Mouse (Mus musculus) testis, postnatal 14 days (tissue): Measurements from ENCODE around the gene Odc1.
A peak's percentile ranks its signal among the peaks of the same experiment; 100 is the strongest.
"Not testable (repeated sequence)": the region's sequence is repeated elsewhere in the genome, so short reads cannot be mapped to it uniquely, and the experiment has no call there.

Source experiments
- DNase-seq: peaks from one replicate; pipeline ENCODE4 v3.0.0; 2021; ENCODE audit warnings: low spot score

Gene Odc1

DNA sequence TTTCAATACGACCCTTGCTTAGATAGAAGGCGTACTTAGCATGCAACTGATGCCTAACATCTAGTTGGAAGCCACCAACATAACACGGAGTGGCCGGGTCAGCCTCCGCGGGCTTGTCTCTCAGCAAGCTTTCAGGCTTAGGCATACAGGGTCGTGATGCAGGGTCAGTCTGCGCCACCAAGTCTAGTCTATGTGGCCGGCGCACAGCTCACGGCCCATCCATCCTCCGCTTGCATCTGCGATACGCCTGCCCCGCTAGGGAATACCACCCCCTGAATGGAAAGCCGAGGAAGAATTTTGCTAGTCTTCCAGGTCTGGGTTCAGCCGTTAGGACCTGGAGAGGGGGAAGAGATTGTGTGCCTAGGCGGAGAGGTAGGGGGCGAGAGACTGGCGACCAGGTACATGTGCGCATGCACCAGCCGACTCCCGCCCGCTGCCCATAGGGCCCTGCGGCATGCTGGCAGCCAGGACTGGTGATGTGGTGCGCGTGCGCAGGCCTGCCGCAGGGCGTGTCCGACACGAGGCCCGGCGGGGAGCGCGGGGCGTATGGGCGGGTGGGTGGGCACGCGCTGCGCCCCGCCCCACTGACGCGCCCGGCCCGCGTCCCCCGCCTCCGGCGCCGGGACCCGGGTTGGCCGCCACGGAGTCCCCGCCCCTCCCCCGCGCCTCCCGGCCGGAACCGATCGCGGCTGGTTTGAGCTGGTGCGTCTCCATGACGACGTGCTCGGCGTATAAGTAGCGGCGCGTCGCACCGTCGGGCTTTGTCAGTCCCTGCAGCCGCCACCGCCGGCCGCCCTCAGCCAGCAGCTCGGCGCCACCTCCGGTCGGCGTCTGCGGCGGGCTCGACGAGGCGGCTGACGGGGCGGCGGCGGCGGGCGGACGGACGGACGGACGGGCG, at the start of gene Odc1:
Gene Odc1 (plus strand): TSS at position 586 of the 898 bp plus-strand sequence.
- peak; percentile 96 for DNase-seq

DNA sequence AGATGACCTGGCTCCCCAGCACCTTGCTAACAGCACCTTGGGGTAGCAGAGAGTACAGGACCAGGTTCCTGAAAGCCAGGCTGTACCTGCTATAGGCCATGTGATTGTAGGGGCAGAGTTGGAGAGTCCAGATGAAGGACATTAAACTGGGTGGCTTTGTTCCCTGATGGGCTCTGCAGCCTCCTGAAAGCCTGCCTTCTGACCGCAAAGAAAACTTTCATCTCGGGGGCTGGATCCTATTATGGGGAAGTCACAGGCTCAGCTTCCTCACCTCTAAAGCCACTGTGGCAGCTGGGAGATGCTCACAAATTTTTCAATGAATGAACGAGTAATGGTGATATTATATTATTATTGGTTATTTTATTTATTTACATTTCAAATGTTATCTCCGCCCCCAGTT, 49.8 kb upstream of the Odc1 start:
- no peak for DNase-seq

DNA sequence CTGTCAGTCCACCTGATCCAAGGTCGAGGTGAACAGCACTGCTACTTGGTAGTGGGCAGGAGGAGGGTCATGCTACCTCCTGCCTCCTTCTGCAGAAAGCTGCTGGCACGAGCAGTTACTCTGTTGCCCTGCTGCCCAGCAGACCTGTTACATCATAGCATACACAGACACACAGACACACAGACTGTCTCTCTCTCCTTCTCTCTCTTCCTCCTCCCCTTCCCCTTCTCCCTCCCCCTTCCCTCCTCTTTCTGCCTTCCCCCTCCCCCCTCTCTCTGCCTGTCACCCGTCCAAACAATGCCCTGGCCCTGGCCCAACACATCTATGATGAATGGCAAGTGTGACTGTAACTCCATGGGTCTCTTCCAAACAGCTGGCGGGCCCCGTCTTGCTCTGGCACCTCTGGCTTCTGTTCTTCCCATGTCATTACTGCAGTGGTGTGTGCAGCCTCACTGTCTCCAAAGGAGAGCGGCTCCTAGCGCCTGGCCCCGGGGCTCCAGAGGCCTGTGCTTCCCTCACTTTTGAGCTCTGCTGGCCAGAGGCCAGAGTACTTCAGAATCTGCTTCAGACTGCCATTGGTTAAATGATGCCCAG, 48.6 kb upstream of the Odc1 start:
- DNase-seq, result no peak

DNA sequence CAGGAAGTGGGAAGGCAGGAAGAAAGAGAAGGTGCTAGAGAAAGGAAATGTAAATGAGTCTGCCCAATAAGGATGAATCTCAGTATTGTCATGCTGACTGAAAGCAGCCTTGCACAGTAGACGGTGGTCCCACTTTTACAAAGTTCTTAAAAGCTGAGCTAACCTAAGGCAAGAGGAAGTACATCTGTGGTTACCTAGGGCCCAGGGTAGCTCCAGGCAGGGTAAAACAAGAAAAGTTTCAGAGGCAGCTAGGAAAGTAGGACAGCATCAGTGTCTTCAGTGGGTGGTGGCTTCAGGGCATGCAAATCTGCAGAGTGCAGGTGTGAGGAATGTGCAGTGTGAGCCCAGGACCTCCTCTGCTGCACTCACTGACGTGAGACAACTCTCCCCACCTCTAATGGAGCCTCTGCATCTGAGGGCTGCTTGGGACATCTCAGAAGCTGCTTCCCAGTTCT, 38.9 kb upstream of the Odc1 start:
- DNase-seq, result no peak

DNA sequence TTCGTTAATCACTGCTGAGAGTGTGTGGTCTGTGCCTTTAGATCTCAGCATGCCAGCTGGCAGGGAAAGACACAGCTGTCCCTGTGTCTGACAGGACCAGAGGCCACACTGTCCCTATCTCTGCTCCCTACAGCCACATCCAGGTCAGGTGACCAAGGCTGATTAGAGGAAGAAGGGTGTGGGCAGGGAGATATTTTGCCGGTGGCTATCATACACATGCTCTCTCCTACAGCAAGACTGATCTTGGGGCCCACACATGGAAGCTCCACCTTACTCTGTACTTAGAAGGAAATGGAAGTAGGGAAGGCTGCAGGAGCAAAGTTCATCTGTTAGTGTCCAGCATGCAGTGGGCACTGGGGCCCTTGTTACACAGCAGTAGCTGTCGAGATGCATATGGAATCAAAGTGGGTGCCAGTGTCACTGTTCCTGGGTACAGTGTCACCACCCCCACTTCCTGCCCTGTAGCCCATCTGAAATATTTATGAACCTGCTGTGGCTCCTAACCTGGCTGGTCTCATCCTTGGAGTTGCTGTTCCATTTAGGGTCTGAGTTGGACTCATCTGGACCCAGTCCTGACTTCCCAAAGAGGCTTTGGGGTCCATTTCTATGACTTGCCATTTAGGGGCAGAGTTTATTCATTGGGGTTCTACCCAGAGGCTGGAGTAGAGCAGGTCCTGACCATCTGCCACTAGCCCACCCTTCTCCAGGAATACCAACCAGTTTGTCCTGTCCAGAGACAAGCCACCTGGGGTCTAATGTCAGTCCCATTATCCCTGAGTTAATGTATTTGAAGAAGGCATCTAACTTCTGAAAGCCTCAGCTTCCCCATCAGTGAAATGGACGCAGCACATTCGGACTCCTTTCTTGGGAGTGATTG, 38.2 kb upstream of the Odc1 start:
- DNase-seq, result no peak

DNA sequence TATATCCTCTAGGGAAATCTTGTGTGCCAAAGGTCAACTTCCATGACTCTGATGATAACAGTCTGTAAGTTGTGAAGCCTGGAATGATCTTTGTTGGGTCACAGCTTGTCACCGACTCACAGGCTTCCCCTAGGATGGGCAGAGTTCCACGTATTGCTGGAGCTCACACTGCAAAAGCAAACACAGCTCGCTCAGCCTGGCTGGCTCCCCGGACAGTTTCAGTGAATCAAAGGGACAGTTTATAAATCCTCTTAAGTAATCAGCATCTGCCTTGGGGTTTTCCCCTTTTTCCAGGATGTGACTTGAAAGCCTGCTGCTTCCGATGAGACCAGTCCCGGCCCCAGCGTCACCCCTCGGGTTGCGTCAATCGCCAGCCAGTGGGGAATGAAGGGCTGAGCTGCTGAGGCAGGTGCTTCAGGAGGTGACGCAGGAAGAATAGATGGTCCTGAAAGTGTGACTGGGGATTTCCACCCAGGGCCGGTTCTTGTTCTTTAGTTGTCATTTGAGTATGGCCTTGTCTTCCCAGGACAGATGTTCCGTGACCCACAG, 37.5 kb upstream of the Odc1 start:
- no peak for DNase-seq

DNA sequence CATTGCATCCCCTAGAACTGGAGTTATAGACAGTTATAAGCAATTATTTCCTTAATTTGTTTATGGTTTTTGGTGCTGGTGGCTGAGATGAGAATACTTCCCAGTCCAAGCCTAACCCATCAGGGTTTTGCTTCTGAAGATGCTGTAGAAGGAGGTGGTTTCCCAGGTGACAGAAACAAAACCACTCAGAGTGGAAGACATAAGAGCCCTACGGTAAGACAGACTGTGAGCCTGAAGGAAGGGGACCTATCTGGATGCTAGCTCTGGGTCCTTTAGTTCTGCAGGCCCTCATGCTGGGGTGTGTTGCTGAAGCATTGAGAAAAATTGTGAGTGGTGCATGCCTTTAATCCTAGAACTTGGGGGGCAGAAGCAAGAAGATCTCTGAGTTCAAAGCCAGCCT, 35.3 kb upstream of the Odc1 start:
- no peak for DNase-seq

DNA sequence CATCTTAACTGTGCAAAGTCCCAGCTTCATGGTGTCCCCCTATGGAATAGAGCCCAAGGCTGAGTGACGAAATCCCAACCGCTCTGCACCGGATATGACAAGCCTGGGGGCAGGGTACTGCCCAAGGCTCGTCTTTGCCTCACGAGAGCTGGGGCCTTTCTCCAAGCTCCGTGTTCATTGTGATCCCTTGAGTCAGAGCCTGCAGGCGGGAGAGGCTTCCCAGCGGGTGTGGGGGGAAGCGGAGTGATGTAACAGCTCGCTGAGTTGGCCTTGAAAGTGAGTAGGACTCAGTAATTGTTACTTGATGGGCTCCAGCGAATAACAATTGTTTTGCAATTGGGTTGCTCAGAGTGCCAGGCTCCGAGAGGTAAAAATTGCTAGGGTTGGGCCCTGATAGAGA, 34.4 kb upstream of the Odc1 start:
- DNase-seq, result peak; percentile 54

DNA sequence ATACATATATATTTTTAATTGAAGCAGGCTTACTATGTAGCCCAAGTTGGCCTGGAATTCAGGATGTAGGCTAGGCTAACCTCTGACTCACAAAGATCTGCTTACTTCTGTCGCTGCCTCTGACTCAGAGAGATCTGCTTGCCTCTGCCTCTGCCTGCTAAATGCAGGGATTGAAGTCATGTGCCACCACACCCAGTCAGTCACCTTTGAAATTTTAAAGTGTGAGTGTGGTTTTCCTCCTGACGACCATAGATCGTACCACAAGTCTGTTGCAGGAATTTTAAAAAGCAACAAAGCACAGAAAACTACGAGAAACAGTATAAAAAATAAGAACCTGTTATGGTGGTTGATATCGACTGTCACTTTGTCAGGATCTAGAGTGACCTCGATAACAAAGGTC, 33.6 kb upstream of the Odc1 start:
- DNase-seq, result no peak

DNA sequence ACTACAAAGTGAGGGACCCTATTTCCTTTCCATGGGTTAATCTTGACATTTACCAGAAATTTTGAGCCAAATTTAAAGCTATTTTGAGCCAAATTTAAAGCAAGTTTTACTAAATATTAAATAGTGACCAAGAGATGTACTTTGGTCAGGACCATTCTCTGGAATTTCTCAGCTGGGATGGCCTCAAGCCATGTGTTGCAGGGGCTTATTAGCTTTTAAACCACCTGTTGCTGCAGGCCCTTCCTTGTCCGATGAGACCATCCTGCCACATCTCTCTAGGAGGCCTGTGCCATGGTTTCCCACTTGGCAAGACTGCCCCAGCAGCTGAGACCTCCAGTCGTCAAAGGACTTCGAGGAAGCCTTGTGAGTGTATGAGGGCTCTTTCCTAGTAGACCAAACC, 15.4 kb upstream of the Odc1 start:
- DNase-seq, result no peak

DNA sequence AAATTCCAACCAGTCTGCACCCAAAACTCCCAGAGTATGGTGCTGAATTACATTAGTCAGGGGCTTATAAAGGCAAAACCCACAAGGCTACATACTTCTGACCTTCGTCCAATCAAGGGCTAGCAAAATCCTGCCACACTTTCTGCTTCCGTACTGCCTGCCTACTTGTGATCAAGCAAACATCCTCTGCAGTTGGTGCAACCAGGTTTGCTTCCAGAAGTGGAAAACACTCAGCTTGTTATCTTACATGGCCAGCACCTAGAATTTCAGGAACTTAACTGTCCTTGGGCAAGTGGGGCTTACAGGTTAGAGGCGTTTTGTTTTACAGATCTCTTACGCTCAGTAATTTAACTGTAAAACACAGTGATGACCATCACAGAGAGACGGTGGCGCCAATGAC, 14.9 kb upstream of the Odc1 start:
- no peak for DNase-seq

DNA sequence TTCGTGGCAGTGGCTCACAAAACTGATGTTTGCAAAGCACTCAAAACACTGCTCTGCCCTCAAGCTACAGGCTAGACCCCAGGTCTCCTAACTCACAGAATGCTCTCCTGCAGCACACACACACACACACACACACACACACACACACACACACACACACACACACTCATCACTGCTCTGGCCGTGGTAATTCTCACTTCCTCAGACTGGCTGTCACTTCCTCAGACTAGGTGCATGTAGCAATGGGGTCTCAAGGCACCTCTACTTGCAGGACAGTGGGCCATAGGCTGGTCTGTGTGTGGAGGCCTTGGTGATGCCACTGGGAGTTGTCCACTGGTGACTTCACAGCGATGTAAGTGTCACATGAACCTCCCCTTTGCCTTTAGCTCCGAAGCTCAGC, 13.8 kb upstream of the Odc1 start:
- no peak for DNase-seq

DNA sequence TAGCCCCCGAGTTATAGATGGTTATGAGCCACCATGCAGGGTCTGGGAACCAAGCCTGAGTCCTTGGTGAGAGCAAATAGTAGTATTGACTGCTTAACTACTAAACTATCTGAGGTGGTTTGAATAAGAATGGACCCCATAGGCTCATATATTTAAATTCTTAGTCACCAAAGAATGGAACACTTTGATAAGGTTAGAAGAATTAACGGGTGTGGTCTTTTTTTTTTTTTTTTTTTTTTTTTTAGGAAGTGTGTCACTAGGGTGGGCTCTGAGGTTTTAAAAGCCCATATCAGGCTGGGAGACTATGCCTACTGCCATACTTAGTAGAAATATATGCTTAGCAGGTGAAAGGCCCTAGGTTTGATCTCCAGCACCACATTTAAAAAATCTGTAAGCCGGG, 8.4 kb upstream of the Odc1 start:
- no peak for DNase-seq

DNA sequence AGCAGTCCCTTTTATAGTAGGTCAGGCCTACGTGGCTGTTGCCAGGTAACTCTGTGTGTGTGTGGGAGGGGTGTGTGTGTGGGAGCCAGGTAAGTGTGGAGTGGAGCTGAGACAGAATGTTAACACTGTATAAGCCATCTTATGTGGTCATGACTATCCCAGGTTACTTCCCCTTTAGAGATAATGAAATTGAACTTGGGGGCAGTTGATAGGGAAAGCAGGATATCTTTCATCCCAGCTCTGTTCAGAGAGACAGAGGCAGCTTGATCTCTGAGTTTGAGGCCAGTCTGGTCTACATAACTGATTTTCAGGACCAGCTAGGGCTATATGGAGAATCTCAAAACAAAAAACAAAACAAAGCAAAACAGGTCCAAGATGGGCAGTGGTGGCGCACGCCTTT, 7.4 kb upstream of the Odc1 start:
- no peak for DNase-seq

DNA sequence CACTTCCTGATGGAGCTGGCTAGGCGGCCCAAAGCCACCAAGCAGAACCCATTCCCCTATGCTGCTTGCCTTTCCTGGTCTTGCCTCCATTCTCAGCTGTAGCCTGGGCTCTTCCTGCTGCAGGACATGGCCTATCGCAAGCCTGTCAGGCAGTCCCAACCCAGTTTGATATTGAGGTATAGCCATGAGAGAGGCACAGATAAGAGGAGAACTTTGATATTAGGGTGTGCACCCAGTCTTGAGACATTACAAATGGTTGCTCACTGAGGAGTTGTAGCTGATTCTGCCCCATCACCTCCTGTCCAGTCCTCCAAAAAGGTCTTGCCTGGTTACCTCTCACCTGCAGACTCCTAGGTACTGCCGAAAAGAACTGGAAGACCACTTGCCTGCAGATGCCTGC, 6.5 kb upstream of the Odc1 start:
- no peak for DNase-seq

DNA sequence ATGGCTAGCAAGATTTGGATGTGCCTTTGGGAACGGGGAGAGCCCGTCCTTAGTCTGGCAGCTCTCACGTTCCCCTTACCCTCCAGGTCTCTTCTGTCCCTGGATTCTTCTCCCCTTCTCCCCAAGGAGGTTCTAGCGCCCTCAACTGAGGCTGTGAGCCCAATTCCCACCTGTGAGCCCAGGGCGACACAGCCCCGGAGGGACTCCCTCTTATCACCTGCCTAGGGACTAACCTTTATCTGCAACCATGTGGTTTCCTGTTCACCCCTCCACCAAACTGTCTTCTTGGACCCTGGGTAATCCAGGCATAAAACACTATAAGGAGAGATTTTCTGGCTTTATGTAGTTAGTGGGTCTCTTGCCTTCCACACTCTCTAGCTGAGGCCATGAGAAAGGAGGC, 5.6 kb upstream of the Odc1 start:
- DNase-seq, result no peak

DNA sequence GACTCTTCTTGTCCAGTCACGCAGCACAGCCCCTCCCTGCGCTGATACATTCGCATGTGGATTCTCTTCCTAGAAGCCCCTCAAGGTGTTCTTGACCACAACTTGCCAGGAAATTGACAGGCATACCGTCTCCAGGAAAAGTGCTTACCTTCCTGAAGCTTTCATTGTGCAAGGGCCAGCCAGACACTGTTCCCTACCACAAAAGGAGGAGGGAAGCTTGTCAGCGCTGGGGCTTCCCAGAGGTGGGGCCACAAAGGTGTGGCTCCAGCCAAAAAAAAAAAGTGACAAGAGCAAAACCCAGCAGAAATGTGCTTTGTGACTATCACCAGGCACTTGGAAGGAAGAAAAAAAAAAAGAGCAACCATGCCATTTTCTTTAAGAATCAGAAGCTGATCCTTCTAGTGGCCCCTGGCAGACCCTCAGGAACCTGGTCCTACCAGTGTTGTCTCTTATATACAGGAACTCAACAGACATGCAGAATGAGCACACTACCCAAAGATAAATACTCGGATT, 4.5 kb upstream of the Odc1 start:
- no peak for DNase-seq

DNA sequence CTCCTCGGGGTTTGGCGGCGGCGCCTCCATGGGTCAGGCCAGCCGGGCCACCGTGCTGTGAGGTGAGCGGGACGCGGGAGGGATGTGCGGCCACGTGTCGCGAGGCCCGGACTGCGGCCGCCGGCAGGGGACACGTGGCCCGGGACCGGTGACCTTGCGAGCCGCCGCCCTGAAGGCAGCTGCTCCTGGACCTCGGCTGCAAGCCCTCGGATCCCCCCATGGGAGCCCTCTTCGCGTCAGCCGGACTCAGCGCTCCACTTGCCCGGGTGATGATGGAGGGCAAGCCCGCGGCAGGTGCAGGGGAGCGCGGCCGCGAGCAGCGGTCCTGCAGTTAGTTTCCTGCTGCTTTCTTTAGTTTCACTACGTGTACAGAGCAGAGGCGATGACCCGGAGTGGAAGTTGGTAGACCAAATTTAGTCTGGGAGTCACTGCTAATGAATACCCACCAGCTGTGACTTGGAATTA, 545 bp downstream of the Odc1 start:
- peak; percentile 70 for DNase-seq

DNA sequence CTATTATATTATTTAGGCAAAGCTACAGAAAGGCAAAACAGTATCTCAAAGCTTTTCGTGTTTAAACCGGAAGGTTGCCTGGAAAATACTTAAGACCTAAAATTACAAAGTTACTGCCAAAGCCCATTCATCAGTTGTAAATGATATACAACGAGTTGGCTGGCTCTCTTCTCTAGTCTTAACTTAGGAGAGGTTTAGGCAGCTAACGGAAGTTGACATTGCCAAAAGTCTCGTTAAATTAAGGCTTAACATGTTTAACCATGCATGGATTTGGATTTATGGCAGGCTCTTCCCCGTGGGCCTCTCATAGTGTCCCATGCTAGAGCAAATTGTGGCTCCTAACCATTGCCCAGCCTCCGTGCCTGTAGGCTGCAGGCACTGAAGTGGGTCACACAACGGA, 1.3 kb downstream of the Odc1 start:
- no peak for DNase-seq

DNA sequence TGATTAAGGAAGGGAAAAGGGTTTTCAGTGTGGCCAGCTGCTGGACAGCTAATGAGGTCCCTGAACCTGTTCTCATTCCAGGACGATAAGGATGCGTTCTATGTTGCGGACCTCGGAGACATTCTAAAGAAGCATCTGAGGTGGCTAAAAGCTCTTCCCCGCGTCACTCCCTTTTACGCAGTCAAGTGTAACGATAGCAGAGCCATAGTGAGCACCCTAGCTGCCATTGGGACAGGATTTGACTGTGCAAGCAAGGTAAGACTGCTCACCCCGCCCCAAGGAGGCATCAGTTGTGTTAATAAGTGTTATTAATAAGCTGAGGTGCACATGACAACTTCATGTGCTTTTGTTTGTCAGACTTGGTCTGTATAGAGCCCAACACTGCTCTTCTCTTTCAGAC, 3.0 kb downstream of the Odc1 start:
- DNase-seq, result not testable (repeated sequence)

DNA sequence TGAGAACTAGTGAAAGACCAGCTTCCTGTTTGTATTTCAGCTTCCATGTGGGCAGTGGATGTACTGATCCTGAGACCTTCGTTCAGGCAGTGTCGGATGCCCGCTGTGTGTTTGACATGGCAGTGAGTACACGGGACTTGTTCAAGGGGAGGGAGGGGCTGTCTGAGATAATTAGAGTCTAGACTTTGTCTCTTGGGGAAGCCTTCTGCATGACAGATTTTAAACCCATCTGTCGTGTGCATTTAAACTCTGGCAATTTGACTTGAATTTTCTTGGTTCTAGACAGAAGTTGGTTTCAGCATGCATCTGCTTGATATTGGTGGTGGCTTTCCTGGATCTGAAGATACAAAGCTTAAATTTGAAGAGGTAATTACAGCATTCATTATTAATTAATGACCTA, 3.9 kb downstream of the Odc1 start:
- DNase-seq, result no peak

DNA sequence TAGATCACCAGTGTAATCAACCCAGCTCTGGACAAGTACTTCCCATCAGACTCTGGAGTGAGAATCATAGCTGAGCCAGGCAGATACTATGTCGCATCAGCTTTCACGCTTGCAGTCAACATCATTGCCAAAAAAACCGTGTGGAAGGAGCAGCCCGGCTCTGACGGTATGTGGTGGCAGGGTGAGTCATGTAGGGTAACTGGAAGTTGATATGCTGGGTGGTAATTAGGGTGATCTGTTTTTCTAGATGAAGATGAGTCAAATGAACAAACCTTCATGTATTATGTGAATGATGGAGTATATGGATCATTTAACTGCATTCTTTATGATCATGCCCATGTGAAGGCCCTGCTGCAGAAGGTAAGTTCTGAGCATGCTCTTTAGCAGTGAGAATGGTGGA, 4.8 kb downstream of the Odc1 start:
- not testable (repeated sequence) for DNase-seq
